Mouse (Mus musculus): ENCODE results near the gene Mast4.

The Mast4 gene

GRCm38 (mm10) chr13:102744481-102745269 is 589.6 kb downstream of the Mast4 start:
- DNase-seq (ENCODE audit: low spot score), result peak; percentile 63

DNA sequence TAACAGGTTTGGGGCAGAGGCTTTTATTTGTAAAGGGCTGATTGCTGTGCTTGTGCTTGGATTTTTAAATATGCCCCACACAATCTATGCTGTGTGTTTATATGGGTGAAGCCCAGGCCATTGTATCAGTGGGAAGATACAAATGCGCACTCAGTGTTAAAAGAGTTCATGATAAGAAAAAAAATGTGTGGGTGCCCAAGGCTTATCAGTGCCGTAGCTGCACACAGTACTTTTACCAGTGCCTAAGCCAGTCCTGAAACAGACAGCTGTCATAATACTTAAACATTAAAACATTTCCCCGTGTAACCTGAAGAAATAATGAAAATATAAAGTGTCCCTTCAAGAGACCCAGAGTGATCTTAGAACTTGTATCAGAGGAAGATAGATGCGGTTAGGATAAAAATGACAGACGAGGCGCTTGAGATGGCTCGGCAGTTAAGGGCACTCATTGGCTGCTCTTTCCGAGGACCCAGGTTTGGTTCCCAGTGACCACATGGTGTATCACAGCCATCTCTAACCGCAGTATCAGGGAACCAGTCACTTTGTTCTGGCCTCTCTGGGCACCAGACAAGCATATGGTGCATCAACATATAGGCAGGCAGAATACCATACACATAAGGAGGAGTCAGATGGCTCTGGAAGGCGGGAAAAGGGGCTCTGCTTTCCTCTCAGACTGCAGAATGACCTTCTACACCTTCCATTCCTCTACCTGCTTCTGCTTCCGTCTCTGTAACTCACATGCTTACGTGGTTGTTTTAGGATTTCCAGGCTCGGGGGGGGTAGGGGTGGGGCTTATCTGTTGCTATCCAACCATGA is 594.4 kb downstream of the Mast4 start:
- peak; percentile 14 for DNase-seq (ENCODE audit: low spot score)

- peak; percentile 39 for DNase-seq (ENCODE audit: low spot score)
These were observed 596.5 kb downstream of the Mast4 start for GRCm38 (mm10) chr13:102737811-102738210.

DNA sequence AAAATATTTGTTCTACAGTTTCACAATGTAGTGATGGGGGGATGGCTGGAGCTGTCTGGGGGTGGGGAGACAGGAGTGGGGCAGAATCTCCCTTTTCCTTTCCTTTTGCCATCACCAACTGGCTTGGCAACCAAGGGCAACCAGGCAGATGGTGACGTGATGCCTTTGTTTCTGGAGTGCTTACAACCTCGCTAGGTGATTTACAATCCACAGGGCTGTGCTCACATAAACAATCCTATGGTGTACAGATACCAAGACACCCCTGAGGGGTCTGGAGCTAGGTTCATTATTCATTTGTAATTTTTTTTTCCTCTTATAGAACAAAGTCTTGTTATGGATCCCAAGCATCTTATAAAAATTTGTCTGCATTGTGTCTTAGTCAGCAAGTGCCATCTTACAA is 601.2 kb downstream of the Mast4 start:
- DNase-seq (ENCODE audit: low spot score), result peak; percentile 22

DNA sequence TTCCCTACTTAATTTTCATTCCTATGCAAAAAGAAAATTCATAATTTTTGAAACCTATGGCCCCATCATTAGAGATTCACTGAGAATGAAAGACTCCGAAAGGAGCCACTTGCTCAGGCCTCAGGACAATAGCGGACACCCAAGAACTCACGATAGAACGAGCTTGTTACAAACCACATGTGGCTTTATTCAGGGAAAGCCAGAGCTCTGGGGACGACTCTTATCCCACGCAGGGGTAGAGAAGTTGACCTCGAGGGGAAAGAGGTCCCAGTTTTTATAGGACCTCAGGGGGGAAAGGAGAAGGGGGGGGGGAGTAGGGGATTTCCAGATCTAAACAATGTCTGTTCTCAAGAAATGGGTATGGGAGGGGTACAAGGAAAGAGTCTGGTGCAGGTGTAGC is 605.3 kb downstream of the Mast4 start:
- peak; percentile 2 for DNase-seq (ENCODE audit: low spot score)

DNA sequence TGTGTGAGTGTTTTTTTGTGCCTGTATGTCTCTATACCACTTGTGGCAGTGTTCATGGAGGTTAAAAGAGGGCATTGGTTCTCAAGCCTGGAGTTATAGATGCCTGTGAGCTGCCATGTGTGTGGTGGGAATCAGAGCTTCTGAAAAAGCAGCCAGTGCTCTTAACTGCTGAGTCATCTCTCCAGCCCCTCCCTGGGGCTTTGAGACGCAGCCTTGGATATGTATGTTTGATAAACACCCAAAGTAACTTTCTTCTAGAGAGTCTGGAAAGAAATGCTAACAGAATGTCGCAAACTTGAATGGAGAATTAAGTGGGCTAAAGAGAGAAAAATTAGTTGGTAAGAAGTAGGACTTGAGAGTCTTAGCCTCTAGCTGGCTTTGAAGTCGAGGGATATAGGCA is 606.3 kb downstream of the Mast4 start:
- DNase-seq (ENCODE audit: low spot score), result peak; percentile 24

- DNase-seq (ENCODE audit: low spot score), result peak; percentile 1
These were observed 607.4 kb downstream of the Mast4 start for GRCm38 (mm10) chr13:102726876-102727275.

- DNase-seq (ENCODE audit: low spot score), result peak; percentile 2
These were observed 608.4 kb downstream of the Mast4 start for GRCm38 (mm10) chr13:102725906-102726305.

- DNase-seq (ENCODE audit: low spot score), result no peak
These were observed 608.9 kb downstream of the Mast4 start for GRCm38 (mm10) chr13:102725416-102725815.

GRCm38 (mm10) chr13:102716973-102717372 is 617.3 kb downstream of the Mast4 start:
- DNase-seq (ENCODE audit: low spot score), result no peak

DNA sequence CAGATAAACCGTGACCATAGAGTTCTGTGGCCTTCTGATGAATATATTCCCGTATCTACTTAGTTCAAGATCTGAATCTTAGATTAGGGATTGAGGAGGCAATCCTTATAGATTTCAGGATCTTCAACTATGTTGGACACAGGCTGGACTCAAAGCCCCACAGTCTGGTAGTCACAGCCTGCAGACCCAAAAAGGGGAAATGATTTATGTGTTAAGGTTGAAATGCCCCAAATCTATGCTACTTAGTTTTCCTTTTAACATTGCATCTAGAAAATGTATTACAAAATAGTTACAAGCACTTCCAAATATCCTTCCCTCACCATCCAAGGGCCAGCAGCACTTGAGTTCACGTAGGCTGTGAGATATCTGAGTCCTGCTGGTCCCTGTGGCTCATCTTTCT is 633.6 kb downstream of the Mast4 start:
- DNase-seq (ENCODE audit: low spot score), result no peak

DNA sequence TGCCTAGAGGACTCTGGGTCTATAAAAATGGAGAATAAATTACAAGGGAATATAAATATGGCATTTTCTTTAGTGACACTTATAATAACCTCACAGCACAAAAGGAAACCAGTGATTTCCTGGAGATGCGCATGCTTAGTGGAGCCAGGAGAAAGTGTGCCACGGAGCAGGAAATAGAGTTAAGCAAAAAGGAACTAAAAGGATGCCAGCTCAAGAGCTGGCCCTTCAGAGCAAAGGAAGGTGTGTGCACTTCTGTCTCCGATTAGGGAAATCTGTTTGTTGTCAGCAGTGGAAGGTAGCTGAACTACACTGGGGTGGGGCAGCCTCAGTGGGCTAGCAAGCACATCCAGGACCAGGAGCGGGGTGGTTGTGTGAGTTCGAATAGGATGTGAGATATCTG is 634.1 kb downstream of the Mast4 start:
- no peak for DNase-seq (ENCODE audit: low spot score)

- peak; percentile 74 for DNase-seq (ENCODE audit: low spot score)
These were observed 635.5 kb downstream of the Mast4 start for GRCm38 (mm10) chr13:102698751-102699323.

- DNase-seq (ENCODE audit: low spot score), result no peak
These were observed 636.0 kb downstream of the Mast4 start for GRCm38 (mm10) chr13:102698335-102698734.

DNA sequence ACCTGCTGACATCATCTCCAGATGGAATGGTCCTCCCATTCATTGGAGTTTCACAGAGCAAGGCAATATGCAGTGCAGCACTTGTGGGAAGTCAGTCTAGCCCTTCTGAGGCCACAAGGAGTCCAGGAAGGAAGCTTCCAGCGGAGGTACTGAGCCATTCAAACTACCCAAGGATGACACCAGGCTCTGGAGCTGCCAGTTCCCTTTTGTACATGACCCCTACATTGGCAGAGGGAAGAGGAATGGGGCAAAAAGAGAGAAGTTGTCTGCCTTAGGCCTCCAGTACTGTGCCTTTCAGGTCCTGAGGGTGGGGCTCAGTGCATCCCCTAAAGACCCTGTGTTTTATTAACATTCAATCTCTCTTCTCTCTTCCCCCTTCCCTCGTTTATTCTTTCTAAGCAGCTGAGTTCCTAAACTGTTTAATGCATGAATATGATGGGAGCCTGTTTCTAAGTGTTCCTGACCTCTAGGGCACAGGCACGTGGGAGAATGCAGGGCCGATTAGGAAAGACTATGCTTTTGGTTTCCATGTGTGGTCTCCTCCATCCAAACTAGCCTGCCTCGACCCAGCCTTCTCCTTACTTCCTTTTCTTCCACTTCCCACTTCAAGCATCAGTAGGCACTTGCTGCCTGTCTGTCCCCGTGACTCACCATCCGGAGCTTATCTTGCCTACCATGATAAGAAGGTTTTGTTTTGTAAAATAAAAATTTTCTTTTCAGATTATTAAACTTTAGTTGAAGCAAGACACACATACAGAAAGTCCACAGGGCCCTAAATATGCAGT is 639.0 kb downstream of the Mast4 start:
- DNase-seq (ENCODE audit: low spot score), result no peak

DNA sequence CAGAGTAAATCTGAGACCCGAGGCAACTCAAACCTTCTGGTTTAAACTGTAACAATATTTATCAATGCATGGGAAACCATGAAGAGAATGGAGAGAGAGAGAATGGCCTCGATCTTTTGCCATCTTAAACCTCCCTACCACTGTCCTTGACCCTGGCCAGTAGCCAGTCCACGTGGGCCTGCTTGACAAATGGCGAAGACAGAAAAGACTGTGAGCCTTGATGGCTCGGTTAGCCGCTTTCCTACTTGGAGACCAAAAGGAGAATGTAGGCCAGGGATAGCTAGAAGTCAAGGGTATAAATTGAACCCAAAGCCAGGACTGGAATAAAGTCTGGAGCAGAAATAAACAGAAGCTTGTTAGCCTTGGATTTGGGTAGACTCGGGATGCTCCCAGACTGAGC is 640.1 kb downstream of the Mast4 start:
- no peak for DNase-seq (ENCODE audit: low spot score)

GRCm38 (mm10) chr13:102693341-102693801 is 640.9 kb downstream of the Mast4 start, which contains the start of gene Cd180:
Cd180 (plus strand) TSS chr13:102693558.
- peak; percentile 45 for DNase-seq (ENCODE audit: low spot score)

DNA sequence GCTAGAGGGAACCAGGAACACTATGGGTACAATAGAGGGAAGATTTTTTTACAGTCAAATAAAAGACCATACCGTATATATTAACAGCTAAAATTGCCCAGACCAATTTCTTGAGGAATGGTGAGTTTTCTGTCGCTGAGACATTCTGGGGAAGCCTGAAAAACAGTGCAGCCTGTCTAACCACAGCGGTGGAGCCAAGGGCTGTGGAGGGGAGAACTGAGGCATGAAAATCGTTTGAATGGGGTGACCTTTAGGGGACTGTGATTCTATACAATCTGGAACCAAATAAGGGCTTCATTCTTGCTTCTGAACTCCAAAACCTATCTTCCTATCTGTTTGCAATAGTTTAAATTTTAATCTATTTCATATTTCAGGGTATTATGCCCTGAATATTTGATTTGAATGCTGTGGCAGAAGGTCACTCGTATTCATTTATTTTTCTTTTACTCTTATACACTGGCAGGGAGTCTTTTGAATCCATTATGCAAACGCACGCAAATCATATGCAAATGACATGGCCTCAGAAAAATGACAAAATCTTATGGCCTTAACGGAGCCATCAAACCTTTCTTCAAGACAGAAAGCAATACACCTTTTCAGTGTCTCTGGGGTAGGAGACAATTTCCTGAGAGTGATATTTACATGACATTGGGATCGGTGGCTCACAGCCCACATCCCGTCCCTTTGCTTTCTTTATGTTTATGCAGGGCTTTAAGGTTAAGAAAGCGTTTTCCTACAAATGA is 642.7 kb downstream of the Mast4 start:
- no peak for DNase-seq (ENCODE audit: low spot score)

GRCm38 (mm10) chr13:102690184-102690583 is 644.1 kb downstream of the Mast4 start:
- no peak for DNase-seq (ENCODE audit: low spot score)

DNA sequence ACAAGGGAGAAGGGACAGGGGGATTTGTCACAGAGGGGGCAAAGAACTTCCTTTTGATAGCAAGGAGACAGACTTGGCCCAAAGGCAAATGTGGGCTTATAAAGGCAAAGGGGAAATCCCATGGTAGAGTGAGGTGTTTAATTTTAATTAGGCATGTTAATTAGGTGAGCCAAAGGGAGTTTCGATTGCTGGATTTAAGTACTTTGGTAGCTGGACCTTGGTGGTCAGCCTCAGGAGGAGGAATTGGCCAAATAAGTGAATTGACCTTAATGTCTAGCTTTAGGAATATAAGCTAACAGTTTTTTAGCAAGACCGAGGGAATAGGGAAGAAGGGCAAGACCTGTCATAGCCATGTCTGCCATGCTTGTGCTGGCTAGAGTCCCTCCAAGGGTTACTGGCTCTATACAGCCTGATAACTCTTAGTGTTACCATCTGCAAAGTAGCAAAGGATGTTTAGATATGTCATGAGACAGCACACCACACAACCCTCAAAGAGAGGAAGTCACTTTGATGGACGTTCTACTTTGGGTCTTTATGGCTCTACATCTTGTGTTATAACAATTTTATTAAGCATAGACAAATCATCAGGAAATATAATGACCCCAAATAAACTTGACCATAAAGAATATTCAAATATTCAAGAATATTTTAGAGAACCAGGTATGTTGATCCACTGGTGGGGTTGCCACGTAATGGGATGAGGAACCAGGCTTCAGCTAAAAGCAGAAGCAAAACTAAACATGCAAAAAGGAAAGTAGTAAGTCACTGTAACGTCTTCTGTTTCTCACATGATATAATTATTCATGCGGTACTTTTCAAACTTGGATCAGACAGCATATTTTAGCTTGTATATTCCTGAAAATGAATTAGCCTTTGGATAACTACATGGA is 644.9 kb downstream of the Mast4 start:
- DNase-seq (ENCODE audit: low spot score), result no peak
